Mouse (Mus musculus) erythroblast, embryonic 14.5 days (primary cell): ENCODE measurements around the gene Ulk2. TPM values are rescaled to one million over a fixed set of nuclear protein-coding genes. Genes with fewer than 3 reads are reported as not detected.
A peak's percentile ranks its signal among the peaks of the same experiment; 100 is the strongest.

Source experiments
- H3K27me3 ChIP-seq: 2 replicates; pipeline ENCODE4 v1.6.1; 2012; ENCODE audit warnings: inconsistent platforms; ENCODE audit not compliant: control insufficient read depth
- H3K36me3 ChIP-seq: 2 replicates; pipeline ENCODE4 v1.6.1; 2012; ENCODE audit warnings: mild to moderate bottlenecking, inconsistent platforms; ENCODE audit not compliant: control insufficient read depth
- H3K4me1 ChIP-seq: 2 replicates; pipeline ENCODE4 v1.6.1; 2012; ENCODE audit warnings: inconsistent platforms; ENCODE audit not compliant: control insufficient read depth
- H3K4me3 ChIP-seq: replicated peaks from 2 replicates; pipeline ENCODE3; 2012; ENCODE audit warnings: moderate library complexity, mild to moderate bottlenecking, inconsistent platforms
- H3K9me3 ChIP-seq: 2 replicates; pipeline ENCODE4 v1.6.1; 2012; ENCODE audit warnings: low read length, inconsistent platforms, mixed read lengths; ENCODE audit not compliant: control insufficient read depth
- GATA1 ChIP-seq: IDR thresholded peaks from 2 replicates; pipeline ENCODE4 v1.6.1; 2012; ENCODE audit warnings: low read length, inconsistent platforms, mixed read lengths
- TAL1 ChIP-seq: IDR thresholded peaks from 3 replicates; pipeline ENCODE4 v1.6.1; 2012; ENCODE audit warnings: low read length, inconsistent platforms, mixed read lengths
- polyA plus RNA-seq: library from polyadenylated mRNA; stranded (reverse); fragments of >175 nt; gene quantifications from 2 replicates; pipeline ENCODE4 v1.2.3, GENCODE M21; 2012

The Ulk2 gene
- polyA plus RNA-seq, 1 experiment = 0.07 TPM

- Histone ChIP-seq H3K9me3 (no peaks in the 10 kb centered on the region), H3K4me1 (no peaks in the 10 kb centered on the region), H3K27me3 (no peaks in the 10 kb centered on the region), H3K4me3 (no peak overlapping the region), H3K36me3 (no peaks in the 10 kb centered on the region; the same call in 1 of the 2 replicates)
- TF ChIP-seq GATA1 (no peak), TAL1 (no peak)
Observed at GRCm38 (mm10) chr11:61774551-61775149, 80.2 kb downstream of the Ulk2 start.

GRCm38 (mm10) chr11:61761584-61762407 is 93.1 kb downstream of the Ulk2 start, which contains the start of gene Prpsap2:
Prpsap2 (minus strand) TSS chr11:61762088.
- no peaks in the 10 kb centered on the region for H3K9me3 ChIP-seq
- no peaks in the 10 kb centered on the region for H3K36me3 ChIP-seq
- peak within 1 kb of the TSS; percentile 69 for H3K4me3 ChIP-seq
- peaks cover 40% of the 10 kb centered on the region for H3K4me1 ChIP-seq
- TF ChIP-seq TAL1 (no peak), GATA1 (no peak)
- no peaks in the 10 kb centered on the region for H3K27me3 ChIP-seq

GRCm38 (mm10) chr11:61760518-61760917 is 94.4 kb downstream of the Ulk2 start:
- TF ChIP-seq TAL1 (no peak), GATA1 (no peak)
- Histone ChIP-seq H3K36me3 (peaks cover 1% of the 10 kb centered on the region; the same call in 1 of the 2 replicates), H3K9me3 (no peaks in the 10 kb centered on the region), H3K27me3 (no peaks in the 10 kb centered on the region), H3K4me3 (peak overlapping the region; percentile 69), H3K4me1 (peaks cover 51% of the 10 kb centered on the region)

- Histone ChIP-seq H3K4me3 (peak overlapping the region; percentile 21), H3K4me1 (peaks cover 49% of the 10 kb centered on the region), H3K36me3 (peaks cover 11% of the 10 kb centered on the region), H3K9me3 (no peaks in the 10 kb centered on the region), H3K27me3 (no peaks in the 10 kb centered on the region)
- TF ChIP-seq TAL1 (no peak), GATA1 (no peak)
Observed at GRCm38 (mm10) chr11:61757151-61757550, 97.7 kb downstream of the Ulk2 start.

GRCm38 (mm10) chr11:61751612-61752011 is 103.3 kb downstream of the Ulk2 start:
- Histone ChIP-seq H3K4me1 (peaks cover 9% of the 10 kb centered on the region), H3K27me3 (no peaks in the 10 kb centered on the region), H3K4me3 (no peak overlapping the region), H3K9me3 (no peaks in the 10 kb centered on the region), H3K36me3 (peaks cover 20% of the 10 kb centered on the region)
- TF ChIP-seq TAL1 (no peak), GATA1 (no peak)

GRCm38 (mm10) chr11:61747161-61747560 is 107.7 kb downstream of the Ulk2 start:
- Histone ChIP-seq H3K9me3 (no peaks in the 10 kb centered on the region), H3K36me3 (peaks cover 14% of the 10 kb centered on the region), H3K27me3 (no peaks in the 10 kb centered on the region), H3K4me3 (no peak overlapping the region), H3K4me1 (no peaks in the 10 kb centered on the region)
- TF ChIP-seq GATA1 = no peak
- no peak for TF ChIP-seq TAL1

GRCm38 (mm10) chr11:61745781-61746180 is 109.1 kb downstream of the Ulk2 start:
- Histone ChIP-seq H3K9me3 (no peaks in the 10 kb centered on the region), H3K4me3 (no peak overlapping the region), H3K4me1 (no peaks in the 10 kb centered on the region), H3K27me3 (no peaks in the 10 kb centered on the region), H3K36me3 (peaks cover 10% of the 10 kb centered on the region)
- TF ChIP-seq TAL1 = no peak
- TF ChIP-seq GATA1 = no peak

- no peak for TF ChIP-seq TAL1
- no peak for TF ChIP-seq GATA1
- peaks cover 15% of the 10 kb centered on the region for H3K36me3 ChIP-seq
- no peaks in the 10 kb centered on the region for H3K4me1 ChIP-seq
- H3K27me3 ChIP-seq = no peaks in the 10 kb centered on the region
- no peak overlapping the region for H3K4me3 ChIP-seq
- H3K9me3 ChIP-seq = no peaks in the 10 kb centered on the region
Observed at GRCm38 (mm10) chr11:61744460-61744859, 110.4 kb downstream of the Ulk2 start.

- Histone ChIP-seq H3K27me3 (no peaks in the 10 kb centered on the region), H3K9me3 (no peaks in the 10 kb centered on the region), H3K36me3 (peaks cover 18% of the 10 kb centered on the region), H3K4me1 (no peaks in the 10 kb centered on the region), H3K4me3 (no peak overlapping the region)
- TF ChIP-seq TAL1 (no peak), GATA1 (no peak)
Observed at GRCm38 (mm10) chr11:61743768-61744167, 111.1 kb downstream of the Ulk2 start.

- Histone ChIP-seq H3K36me3 (peaks cover 29% of the 10 kb centered on the region), H3K4me1 (no peaks in the 10 kb centered on the region), H3K27me3 (no peaks in the 10 kb centered on the region), H3K4me3 (no peak overlapping the region), H3K9me3 (no peaks in the 10 kb centered on the region)
- TF ChIP-seq TAL1 (no peak), GATA1 (no peak)
Observed at GRCm38 (mm10) chr11:61740500-61740899, 114.4 kb downstream of the Ulk2 start.
